Mouse (Mus musculus) frontal cortex, postnatal 36 days (tissue): ENCODE results near the gene Teddm2.
A peak's percentile ranks its signal among the peaks of the same experiment; 100 is the strongest.
"Not testable (repeated sequence)": the region's sequence is repeated elsewhere in the genome, so short reads cannot be mapped to it uniquely, and the experiment has no call there.

ENCODE experiments used
- DNase-seq, 2 experiments: peaks; one replicate each; pipeline ENCODE4 v3.0.0; 2022; ENCODE audit warnings: low spot score in 2 of 2

The Teddm2 gene

DNA sequence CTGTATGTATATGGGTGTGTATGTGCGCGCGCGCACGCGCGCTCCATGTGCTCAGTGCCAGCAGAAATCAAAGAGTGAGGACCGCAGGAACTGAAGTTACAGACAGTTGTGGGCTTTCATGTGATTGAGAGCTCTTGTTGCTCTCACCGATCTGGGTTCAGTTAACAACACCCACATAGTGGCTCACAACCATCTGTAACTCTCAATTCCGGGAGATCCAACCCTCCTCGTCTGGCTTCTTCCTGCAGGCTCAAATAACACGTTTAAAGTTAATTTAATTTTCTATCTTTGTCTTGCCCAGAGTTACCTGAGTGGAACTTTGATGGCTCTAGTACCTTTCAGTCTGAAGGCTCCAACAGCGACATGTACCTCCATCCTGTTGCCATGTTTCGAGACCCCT is 4.2 kb upstream of the Teddm2 start:
- no peak for DNase-seq

DNA sequence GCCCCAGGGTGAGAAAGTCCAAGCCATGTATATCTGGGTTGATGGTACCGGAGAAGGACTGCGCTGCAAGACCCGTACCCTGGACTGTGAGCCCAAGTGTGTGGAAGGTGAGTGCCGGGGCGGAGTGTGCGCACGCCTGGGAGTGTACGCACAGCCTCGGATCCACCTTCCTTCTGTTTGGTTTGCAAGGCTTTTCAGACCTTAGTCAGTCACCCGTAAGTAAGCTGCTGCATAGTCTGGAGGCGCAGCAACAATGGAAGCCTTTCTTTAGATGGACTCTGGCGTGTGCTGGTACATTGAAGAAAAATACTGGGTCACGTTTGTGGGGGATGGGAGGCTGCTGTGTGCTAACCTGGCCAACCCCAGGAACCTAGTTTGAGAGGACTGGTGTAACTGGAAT is 3.0 kb upstream of the Teddm2 start:
- no peak for DNase-seq

DNA sequence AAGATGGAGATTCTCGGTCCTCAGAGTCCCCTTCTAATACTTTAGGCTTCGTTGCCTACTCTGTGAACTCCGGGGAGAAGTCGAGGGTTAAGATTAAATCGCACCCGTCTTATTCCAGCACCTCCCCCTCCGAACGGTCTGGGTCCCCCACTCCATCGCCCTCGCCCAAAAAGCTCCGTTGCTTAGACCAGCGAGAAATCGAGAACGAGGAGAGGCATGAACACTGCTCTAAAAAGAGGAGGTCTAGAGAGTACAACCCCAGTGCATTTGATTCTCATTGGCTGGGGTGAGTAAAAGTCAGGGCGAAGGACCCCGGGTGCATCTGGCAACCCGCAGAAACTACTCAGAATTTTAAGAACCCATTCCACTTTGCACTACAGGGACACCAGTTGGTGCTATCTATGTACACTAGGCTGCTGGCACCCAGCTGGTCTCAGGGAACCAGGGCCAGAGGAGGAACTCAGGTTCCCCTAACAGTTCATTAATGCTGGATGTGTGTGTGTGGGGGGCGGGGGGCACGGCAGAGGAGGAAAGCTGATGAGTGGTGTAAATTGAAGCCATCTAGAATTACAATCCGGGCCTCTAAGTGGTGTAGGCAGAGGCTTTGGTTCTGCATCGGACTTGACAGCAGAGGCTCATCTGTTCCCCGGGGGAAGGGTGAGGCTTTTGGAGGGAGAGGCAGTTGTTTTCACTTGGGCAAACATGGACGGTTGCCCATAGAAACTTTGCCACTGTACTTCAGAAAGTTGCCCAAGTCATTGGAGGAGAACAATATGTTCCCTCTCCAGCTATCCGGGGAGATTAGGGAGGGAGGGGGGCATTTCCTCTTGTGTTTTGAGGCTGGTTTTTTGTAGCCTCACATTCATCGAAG is 1.1 kb upstream of the Teddm2 start:
- DNase-seq: no peak

DNA sequence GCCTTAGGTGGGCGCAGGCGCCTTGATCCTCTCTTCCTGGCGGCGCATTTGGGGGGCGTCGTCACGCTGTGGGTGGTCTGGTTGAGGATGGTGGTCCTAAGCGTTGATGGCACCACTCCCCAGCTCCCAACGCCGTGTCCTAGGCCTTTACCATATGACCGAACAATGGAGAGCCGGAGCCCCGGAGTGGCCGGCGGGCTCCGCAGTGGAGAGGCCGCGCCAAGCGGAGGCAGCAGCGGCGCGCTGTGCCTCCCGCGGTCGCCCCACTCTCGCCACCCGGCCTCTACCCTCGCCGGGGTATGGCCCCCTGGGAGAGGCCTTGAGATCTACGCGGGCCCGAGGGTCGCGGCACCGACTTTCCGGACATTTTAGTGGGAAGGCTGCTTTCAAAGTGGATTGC is 353 bp upstream of the Teddm2 start:
- peak in 1 of 2 experiments; percentile 48 for DNase-seq

DNA sequence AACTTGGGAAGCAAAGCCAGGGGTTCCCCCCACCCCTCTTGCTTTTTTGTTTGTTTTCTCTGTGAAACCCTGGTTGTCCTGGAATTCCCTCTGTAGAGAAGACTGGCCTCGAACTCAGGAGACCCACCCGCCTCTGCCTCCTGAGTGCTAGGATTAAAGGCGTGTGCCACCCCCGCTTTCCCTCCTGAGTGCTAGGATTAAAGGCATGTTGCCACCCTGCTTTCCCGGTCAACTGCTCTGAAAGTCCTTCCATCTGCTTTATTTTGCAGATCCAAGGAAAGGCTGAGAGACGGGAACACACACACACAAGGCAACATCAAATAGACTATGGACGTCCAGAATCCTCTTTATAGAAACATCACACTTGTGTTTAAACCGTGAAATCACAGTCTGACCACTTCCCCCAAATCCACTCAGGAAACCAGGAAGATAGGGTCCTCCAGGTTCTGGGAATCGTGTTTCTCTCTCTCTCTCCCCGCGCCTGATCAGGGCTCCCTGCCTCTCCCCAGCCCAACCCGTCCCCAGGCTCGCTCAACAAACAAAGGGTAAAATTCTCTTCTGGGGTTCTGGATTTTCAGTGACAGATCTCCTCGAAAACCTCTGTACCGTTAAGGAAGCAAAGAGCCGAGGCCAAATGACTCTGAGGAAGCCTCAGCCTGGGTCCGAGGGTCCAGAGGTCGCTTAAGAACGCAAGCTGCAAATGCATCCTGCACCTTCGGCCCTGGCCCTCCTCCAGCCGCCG is 868 bp downstream of the Teddm2 start:
- DNase-seq: no peak

DNA sequence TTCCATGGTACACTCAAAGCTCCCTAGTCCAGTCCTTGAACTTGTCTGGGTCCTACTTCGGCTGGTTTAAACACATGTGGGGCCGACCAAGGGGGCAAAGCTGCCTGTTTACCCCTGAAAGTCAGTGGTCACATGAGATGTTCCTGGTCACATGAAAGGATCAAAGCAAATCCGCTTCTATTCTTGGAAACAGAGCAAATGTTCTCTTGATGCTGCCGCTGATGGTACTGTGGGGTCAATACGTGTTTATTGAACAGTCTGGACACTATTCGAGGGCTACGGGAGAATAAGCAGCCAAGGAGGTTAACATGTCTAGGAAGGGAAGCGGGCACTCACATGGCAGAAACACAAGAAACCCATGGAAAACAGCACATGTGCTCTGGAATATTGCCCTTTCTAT is 2.8 kb downstream of the Teddm2 start:
- DNase-seq: no peak

DNA sequence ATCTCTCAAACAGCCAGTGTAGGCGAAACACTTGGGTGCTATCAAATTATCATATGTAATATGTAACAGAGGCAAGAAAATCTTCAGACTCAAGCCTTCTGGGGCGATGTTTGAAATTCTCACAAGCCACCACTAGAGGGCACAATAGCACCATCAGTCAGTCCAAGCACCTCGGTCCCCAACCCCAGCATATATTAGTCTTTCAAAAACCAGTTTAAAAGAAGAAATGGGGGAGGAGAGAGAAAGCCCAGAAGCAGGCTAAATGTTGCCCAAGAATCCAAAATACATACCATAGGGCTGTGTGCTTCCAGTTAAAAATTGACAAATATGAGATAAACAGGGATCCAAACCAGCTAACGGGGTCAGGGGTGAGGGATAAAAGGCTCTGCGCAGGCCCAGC is 5.0 kb downstream of the Teddm2 start:
- DNase-seq: peak; percentile 73 to 89

DNA sequence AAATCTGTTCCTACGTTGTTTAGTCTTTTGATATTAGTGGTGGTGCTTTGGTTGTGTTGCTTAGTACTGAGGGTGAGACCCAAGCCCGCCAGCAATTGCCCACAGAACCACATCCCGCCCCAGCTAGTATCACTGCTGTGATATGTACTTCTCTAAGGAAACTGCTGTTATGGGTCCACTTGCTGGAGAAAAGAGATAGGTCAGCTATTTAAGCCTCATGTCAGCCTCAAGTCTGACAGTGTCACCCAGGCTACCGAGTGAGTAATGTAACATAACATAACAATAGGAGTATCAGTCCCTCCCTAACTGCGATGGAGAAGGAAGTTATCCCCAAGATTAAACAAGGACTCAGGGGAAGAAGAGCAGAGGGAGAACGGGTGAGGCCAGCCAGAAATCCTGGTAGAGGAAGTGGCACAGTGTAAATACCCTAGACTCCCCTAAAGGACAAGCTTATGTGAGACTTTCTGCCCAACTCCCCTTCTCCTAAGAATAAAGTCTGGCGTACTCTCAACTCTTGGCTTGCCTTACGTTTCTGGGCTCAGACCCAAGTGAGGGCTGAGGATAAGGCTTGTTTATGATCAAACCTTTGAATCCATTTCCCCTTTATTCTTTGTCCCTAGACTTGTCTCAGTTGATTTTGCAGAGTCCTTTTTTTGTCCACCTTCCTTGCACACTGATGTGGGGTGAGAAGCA is 5.7 kb downstream of the Teddm2 start:
- no peak for DNase-seq

DNA sequence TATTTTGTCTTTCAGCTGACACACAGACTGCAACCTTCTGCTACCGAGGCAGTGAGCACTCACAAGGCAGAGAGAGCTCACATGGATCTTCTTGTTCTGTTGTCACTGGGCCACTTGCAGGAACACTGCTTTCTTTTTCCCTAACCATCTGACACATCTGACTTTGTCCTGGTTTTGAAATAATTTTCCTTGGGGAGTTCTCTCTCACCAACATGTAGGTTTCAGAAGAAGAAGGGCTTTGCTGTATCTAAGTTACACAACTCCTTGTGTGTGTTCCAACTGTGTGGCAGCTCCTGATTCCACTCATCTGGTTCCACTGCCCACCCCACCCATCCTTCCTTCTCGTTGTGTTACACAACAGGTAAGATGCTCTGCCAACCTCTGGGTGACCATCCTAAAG is 6.3 kb downstream of the Teddm2 start:
- no peak for DNase-seq

DNA sequence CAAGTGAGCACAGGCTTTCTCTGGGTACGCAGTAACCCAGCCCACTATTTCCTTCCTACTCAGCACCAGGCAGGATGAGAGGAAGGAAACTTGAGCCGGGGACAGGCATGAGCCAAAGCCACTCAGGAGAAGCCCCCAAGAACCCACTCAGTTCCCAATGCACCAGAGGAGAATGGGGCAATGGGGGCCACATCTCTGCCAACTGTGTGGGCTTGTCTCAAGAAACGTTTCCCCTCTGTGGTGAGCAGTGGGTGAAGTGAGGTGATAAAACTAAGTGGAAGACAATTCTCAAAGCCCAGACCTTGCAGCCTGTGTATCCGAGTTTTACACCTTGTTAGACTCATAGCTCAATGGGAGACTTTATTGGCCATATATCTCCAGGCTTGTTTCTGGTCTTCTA is 8.6 kb downstream of the Teddm2 start, which contains the start of gene Teddm1a:
Gene Teddm1a (plus strand): TSS at position 301 of the 400 bp plus-strand sequence.
- DNase-seq: no peak

DNA sequence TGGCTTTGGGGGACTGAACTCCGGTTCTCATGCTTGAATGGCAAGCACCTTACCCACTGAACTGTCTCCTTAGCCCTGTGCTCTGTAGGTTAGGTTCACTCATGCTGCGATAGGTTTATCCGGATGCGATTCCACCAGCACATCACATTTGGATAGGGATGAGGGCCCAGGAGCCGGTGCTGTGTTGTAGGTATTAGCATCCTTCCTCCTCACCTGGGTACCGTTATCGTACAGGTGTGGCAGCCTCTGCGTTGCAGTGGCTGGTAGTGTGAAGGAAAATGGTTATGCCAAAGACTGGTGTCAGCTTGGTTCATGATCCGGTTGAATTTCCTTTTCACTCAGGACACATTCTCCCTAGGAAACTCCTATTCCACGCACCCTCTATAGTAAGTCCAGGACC is 9.9 kb downstream of the Teddm2 start:
- no peak for DNase-seq

DNA sequence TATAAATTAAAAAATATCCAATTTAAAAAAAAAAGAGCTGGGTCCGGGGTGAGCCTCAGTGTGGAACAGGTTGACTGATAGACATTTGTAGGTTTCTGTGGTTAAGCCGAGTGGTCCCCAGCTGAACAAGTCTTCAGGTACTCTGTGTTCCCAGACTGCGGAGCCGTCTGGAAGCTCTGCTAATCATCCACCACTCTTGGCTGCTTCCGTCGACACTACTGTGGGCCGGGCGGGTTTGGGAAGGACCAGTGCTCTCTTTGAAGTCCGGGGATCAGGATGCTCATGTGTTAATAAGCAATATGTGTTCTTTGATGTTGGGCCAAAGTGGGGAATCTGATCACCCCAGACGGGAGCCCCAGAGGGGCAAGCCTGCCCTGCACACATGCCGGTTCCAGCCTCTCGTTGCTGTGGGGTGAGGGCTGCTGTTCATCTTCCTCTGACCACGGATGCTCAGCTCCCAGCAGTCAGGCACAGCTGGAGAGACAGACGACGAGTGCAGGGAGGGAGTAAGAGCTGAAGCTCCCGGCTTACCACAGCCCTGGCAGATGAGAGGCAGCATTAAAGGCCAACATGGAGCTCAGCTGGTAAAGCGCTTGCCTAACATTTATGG is 13.9 kb downstream of the Teddm2 start:
- DNase-seq: no peak

DNA sequence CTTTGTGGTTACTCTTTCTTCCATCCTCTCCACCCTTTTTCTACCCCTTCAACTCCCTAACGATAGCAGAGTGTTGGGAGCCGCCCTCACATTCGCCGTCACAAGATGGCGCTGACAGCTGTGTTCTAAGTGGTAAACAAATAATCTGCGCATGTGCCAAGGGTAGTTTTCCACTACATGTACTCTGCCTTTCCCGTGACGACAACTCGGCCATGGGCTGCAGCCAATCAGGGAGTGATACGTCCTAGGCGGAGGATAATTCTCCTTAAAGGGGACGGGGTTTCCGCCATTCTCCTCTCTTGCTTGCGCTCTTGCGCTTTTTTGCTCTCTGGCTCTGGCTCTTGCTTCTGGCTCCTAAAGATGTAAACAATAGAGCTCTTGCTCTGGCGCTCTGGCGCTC is 19.6 kb downstream of the Teddm2 start:
- not testable (repeated sequence) for DNase-seq

DNA sequence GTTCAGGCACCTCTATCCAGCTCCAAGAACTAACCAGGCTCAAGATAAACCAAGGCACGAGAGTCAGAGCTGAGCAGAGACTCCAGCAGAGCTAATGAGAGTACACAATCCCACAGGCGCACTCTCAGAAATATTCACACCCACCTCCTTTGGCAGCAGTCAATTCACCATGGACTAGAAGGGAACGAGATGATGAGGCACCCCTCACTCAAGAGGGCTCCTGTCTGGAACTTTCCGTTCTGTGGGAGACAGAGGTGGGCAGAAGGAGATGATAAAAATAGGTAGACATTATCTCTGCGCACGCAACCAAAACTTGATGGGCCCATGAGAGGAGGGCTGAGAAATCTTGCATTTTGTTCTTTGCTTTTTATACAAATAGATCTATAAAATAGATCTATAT is 26.0 kb downstream of the Teddm2 start, which contains the start of gene Teddm1b:
Gene Teddm1b (plus strand): TSS at position 301 of the 400 bp plus-strand sequence.
- no peak for DNase-seq

DNA sequence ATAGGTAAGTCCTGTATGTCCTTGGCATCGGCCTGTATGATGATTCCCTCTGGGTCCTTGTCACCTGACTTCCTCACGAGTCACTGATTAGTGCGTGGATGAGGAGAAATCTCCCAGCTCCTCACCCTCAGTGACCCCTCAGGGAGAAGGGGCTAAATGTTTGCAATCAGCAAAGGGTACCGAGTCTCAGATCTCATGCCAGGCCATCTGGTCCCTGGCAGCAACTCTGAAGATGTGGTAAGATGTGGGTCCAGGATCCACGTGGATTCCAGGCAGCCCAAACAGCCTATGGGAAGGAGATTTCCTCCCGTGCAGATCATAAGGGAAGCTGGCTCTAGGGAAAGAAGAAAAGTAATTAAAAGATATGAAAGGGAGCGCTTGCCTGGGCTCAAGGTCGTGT is 44.1 kb downstream of the Teddm2 start:
- DNase-seq: no peak

DNA sequence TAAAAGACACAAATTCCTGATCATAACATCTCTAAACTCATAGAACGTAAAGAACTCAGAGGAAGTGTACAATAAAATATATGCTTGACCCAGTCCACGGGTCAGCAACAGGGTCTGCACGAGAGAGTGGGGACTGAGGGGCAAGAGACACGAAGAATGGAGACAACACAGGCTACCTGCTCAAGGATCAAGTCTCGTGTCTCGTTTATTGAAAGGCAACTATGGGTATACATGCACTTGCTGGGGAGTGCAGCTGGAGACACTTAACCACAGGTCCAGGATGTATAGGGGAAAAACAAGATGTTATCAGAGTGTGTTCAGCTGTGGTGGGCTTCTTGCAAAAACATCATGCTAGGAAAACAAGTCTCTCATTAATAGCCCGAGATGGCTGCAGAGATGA is 47.3 kb downstream of the Teddm2 start:
- DNase-seq: not testable (repeated sequence)

DNA sequence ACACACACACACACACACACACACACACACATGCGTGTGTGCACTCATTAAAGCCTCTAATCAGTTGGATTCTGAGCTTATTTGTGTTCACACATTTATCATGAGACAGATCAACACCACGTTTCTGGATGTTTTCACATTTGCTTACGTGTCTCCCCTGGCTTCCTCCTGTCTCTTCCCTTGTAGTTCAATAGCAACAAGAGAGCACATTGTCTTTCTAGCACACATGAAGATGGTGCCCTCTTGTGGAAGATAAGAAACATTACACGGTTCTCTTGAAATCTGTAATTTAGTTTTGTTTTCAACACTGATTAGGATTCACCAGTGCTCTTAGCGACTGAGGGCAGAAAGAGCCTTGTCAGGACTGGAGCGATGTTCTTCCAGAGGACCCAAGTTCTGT is 53.2 kb downstream of the Teddm2 start:
- peak in 1 of 2 experiments; percentile 7 for DNase-seq

DNA sequence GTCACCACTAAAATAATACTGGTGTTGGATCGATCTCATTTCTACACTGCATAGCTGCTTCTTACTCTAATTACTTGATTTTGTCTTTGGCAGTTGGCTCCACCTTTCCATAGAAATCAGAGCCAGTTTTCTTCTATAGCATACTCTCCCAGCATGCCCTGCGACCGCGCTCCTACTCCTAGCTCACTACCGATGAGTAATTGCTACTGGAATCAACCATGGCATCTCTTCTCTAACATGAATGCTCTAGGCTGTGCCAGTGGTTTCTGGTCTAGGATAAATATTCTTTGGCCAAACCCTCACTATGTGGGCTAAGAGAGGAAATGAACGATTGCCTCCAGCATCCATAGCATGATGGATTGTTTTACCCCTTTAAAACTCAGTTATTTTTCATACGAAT is 53.6 kb downstream of the Teddm2 start:
- DNase-seq: no peak

DNA sequence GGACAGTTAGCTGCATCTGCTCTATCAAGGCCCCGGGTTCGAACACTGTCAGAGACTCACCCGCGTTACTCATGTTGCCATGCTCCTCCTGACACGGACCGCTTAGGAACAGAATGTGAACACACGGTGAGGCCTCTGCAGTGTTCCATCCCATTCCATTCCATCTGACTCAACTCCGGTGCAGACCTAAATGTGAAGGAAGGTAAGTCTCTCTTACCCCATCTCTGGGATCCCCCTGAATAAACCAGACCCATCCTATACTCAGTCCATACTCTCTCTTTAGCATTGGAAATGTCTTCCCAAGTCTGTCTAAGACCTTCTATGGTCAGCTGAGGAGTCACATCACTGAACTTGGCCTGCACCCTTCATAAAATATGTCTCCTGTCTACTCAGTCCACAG is 56.0 kb downstream of the Teddm2 start, which contains the start of gene Rgsl1:
Gene Rgsl1 (minus strand): TSS at position 101 of the 400 bp plus-strand sequence.
- no peak for DNase-seq

DNA sequence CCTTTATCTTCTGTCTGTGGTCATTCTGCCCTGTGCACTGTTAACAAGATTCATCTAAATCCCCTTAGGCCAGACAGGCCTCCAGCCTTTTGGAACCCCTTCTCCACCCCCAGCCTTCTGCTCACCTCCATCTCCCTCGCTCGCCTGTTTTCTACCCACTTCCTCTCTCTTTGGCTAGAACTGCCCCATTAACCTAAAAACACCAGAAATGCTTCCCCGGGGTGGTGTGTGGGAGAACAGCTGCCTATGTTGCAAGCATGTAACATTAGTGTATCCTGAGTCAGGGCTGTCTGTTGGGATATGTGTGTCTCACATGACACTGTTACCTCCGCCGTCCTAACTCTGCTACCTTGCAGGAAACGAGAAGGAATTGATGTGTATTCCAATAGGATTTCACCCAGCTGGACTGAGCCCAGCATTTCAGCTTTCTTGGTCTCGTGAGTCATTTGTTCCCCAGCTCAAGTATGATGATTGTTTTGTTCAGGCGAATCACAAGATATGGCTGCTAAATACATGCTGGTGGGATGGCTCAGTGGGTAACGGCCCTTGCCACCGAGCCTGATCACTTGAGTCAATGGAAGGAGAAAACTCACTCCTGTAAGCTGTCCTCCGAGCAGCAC is 57.8 kb downstream of the Teddm2 start:
- DNase-seq: peak; percentile 5 to 8

DNA sequence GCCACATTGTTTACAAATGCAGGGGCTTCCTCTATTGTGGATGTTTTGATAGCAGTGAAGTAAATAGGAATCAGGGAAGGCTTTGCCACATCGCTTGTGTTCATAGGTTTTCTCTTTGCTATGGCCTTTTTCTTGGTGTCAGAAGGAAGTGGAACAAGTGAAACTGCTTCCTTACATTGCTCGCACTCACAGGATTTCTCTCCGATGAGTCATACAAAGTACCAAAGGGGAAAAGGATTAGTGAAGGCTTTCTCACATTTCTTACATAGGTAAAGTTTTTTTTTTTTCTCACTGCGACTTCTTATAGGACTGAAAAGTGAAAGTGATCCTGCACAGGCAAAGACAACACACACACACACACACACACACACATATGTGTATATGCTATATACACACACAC is 64.0 kb downstream of the Teddm2 start:
- DNase-seq: no peak
